Mouse (Mus musculus) heart, postnatal 0 days (tissue): ENCODE results near the gene Olfr134. TPM values are rescaled to one million over a fixed set of nuclear protein-coding genes. Genes with fewer than 3 reads are reported as not detected.
"Not testable (repeated sequence)": the region's sequence is repeated elsewhere in the genome, so short reads cannot be mapped to it uniquely, and the experiment has no call there.

Source experiments
- ATAC-seq: fragments of 200-750 bp; cut with Nextera tagmentation; 2 replicates; pipeline ENCODE4 v1.8.0; 2017; ENCODE audit warnings: low read depth, moderate number of reproducible peaks, moderate library complexity; ENCODE audit not compliant: insufficient read depth
- DNase-seq: peaks from one replicate; pipeline ENCODE4 v3.0.0-alpha.2; 2016; ENCODE audit warnings: low spot score
- H3K27ac ChIP-seq: fragments of 300-500 bp; sonication (generic); 2 replicates; pipeline ENCODE4 v1.5.1; 2014; ENCODE audit warnings: low read depth, mild to moderate bottlenecking
- H3K27me3 ChIP-seq: fragments of 300-500 bp; sonication (generic); 2 replicates; pipeline ENCODE4 v1.6.1; 2014; ENCODE audit warnings: low read length, mixed read lengths; ENCODE audit not compliant: control insufficient read depth, insufficient read depth
- H3K36me3 ChIP-seq: fragments of 300-500 bp; sonication (generic); replicated peaks from 2 replicates; pipeline ENCODE4 v1.6.1; 2014; ENCODE audit warnings: low read length, mixed read lengths; ENCODE audit not compliant: control insufficient read depth, insufficient read depth
- H3K4me1 ChIP-seq: fragments of 300-500 bp; sonication (generic); 2 replicates; pipeline ENCODE4 v1.6.1; 2014; ENCODE audit warnings: antibody characterized with exemption; ENCODE audit not compliant: control insufficient read depth, insufficient read depth
- H3K4me2 ChIP-seq: fragments of 300-500 bp; sonication (generic); 2 replicates; pipeline ENCODE4 v1.6.1; 2014; ENCODE audit warnings: low read depth, mild to moderate bottlenecking, low read length, moderate library complexity
- H3K4me3 ChIP-seq: fragments of 300-500 bp; sonication (generic); 2 replicates; pipeline ENCODE4 v1.5.1; 2014; ENCODE audit warnings: low read depth, low read length
- H3K9ac ChIP-seq: fragments of 300-500 bp; sonication (generic); replicated peaks from 2 replicates; pipeline ENCODE4 v1.6.1; 2014; ENCODE audit warnings: low read depth, low read length, mixed read lengths
- H3K9me3 ChIP-seq: fragments of 300-500 bp; sonication (generic); replicated peaks from 2 replicates; pipeline ENCODE4 v1.6.1; 2016; ENCODE audit warnings: low read length; ENCODE audit not compliant: control insufficient read depth
- CTCF ChIP-seq: IDR thresholded peaks from 2 replicates; pipeline ENCODE4 v1.5.1; 2016; ENCODE audit warnings: antibody characterized with exemption, control low read depth, low read depth
- EP300 ChIP-seq: IDR thresholded peaks from 2 replicates; pipeline ENCODE4 v1.6.1; 2016; ENCODE audit warnings: antibody characterized with exemption, low read depth
- WGBS: fragments of 180-500 bp; shearing (Covaris S2); extraction: QIAGEN DNeasy Blood & Tissue Kit; methylation state at CpG from one replicate; pipeline ENCODE4 v1.1.7; 2014; 5-methylcytosine and 5-hydroxymethylcytosine counted together
- polyA plus RNA-seq: library from polyadenylated mRNA; unstranded; fragments of >200 nt; fragmentation: Nextera tagmentation; extraction: Ambion mirVana; gene quantifications from 2 replicates; pipeline ENCODE4 v1.2.1, GENCODE M21; 2015
- total RNA-seq: library from RNA; depleted of rRNA; stranded (reverse); fragments of >200 nt; gene quantifications from 2 replicates; pipeline ENCODE4 v1.2.3, GENCODE M21; 2014; ENCODE audit warnings: low replicate concordance; rRNA removed

Gene Olfr134
- total RNA-seq, result not detected in 2 replicates
- not detected in 2 replicates for polyA plus RNA-seq

GRCm38 (mm10) chr17:38171088-38171487, at the start of gene Olfr134:
TSS of gene Olfr134 (plus strand) at chr17:38171388.
- Histone ChIP-seq H3K36me3 (no peaks in the 10 kb centered on the region), H3K4me3 (no peak within 1 kb of the TSS), H3K27ac (no peak within 1 kb of the TSS), H3K27me3 (no peaks in the 10 kb centered on the region), H3K9ac (no peak within 1 kb of the TSS), H3K4me2 (no peak within 1 kb of the TSS), H3K4me1 (no peaks in the 10 kb centered on the region), H3K9me3 (no peaks in the 10 kb centered on the region)
- ATAC-seq (no peak), DNase-seq (no peak)
- no peak for TF ChIP-seq EP300
- no peak for TF ChIP-seq CTCF
- 47% methylated on average over 3 of the region's 3 CpGs for WGBS

GRCm38 (mm10) chr17:38124199-38124598, 47.0 kb upstream of the Olfr134 start:
- H3K4me2 ChIP-seq, H3K4me3 ChIP-seq, H3K36me3 ChIP-seq, H3K27me3 ChIP-seq, H3K27ac ChIP-seq, H3K9ac ChIP-seq, DNase-seq, H3K4me1 ChIP-seq, ATAC-seq, H3K9me3 ChIP-seq: not testable (repeated sequence)
- WGBS, result 70% methylated on average over 1 of the region's 1 CpGs

DNA sequence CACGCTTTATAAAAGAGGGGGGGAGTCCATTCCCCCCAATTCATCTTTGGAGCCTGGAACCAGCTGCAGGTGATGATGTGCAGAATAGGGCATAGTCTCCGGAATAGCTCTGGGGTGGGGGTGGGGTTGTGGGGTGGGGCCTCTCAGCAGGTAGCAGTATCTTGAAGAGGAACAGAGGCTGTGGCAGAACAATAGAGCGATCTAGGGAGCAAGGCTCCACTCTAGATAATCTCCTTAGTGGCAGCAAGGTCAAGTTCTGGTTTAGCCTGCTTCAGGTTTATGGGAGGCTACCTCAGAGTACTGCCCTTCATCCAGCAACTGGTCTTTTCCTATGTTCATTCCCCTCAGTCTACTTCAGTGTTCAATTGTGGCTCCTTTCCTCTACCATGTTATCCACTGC, 45.8 kb upstream of the Olfr134 start:
- H3K27me3 ChIP-seq, H3K4me2 ChIP-seq, H3K9ac ChIP-seq, ATAC-seq, H3K27ac ChIP-seq, DNase-seq, H3K4me1 ChIP-seq, H3K36me3 ChIP-seq, H3K9me3 ChIP-seq, H3K4me3 ChIP-seq: not testable (repeated sequence)
- 69% methylated on average over 3 of the region's 3 CpGs for WGBS

DNA sequence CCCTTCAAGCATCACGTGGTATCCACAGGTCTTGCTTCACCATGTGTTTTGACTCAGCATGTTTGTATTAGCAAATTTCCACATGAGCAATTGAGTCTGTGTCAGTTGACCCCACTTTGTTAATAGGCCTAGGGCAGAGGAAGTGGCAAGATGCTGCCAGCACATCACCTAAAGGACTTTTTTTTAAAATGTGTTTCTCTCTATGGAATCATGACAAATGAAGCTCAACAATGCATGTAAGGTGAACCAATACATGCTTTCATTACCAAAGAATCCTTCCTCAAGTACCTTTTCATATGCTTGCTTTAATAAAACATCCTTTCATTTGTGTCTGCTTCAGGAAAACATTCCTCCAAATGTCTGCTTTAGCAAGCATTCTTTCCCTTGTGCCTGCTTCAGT, 36.8 kb upstream of the Olfr134 start, which contains the start of gene Olfr132:
Gene Olfr132 (minus strand): TSS at position 101 of the 400 bp plus-strand sequence.
- no peaks in the 10 kb centered on the region for H3K27me3 ChIP-seq
- 52% methylated on average over 1 of the region's 1 CpGs for WGBS
- ATAC-seq, result no peak
- no peak within 1 kb of the TSS for H3K9ac ChIP-seq
- no peaks in the 10 kb centered on the region for H3K36me3 ChIP-seq
- H3K4me2 ChIP-seq, result no peak within 1 kb of the TSS
- TF ChIP-seq CTCF (no peak), EP300 (no peak)
- H3K9me3 ChIP-seq, result 0 out of 2 replicates have a peak, but pooled peaks cover 4% of the 10 kb centered on the region
- no peak for DNase-seq
- H3K4me3 ChIP-seq, result no peak within 1 kb of the TSS
- H3K27ac ChIP-seq, result no peak within 1 kb of the TSS
- H3K4me1 ChIP-seq, result no peaks in the 10 kb centered on the region

- WGBS, result 70% methylated on average over 2 of the region's 2 CpGs
Measured at GRCm38 (mm10) chr17:38144981-38145380, 26.2 kb upstream of the Olfr134 start, which contains the start of gene Olfr133. TSS of gene Olfr133 (plus strand) at chr17:38145281.

GRCm38 (mm10) chr17:38204035-38204434, 32.8 kb downstream of the Olfr134 start, which contains the start of gene Olfr135:
TSS of gene Olfr135 (plus strand) at chr17:38204335.
- Histone ChIP-seq H3K27ac (no peak within 1 kb of the TSS), H3K4me2 (no peak within 1 kb of the TSS), H3K4me1 (no peaks in the 10 kb centered on the region), H3K36me3 (no peaks in the 10 kb centered on the region), H3K27me3 (no peaks in the 10 kb centered on the region), H3K9me3 (no peaks in the 10 kb centered on the region), H3K9ac (no peak within 1 kb of the TSS), H3K4me3 (no peak within 1 kb of the TSS)
- DNase-seq, result no peak
- no peak for ATAC-seq
- whole genome bisulfite sequencing, result 78% methylated on average over 1 of the region's 1 CpGs
- TF ChIP-seq EP300 (no peak), CTCF (no peak)

More at GRCm38 (mm10) chr17:38144981-38145380, 26.2 kb upstream of the Olfr134 start, which contains the start of gene Olfr133:
- H3K4me2 ChIP-seq, result no peak within 1 kb of the TSS
- DNase-seq (no peak), ATAC-seq (no peak)
- no peaks in the 10 kb centered on the region for H3K9me3 ChIP-seq
- no peaks in the 10 kb centered on the region for H3K27me3 ChIP-seq
- H3K36me3 ChIP-seq, result no peaks in the 10 kb centered on the region
- no peaks in the 10 kb centered on the region for H3K4me1 ChIP-seq
- H3K9ac ChIP-seq, result no peak within 1 kb of the TSS
- H3K4me3 ChIP-seq, result no peak within 1 kb of the TSS
- TF ChIP-seq CTCF (no peak), EP300 (no peak)
- no peak within 1 kb of the TSS for H3K27ac ChIP-seq

Other genes with a start within 250 kb of the Olfr134 start
- gene Olfr761, start 218.3 kb upstream of the Olfr134 start, total RNA-seq, result not detected in 2 replicates
- not detected in 2 replicates for gene Olfr761, start 218.3 kb upstream of the Olfr134 start, polyA plus RNA-seq
- gene Olfr129, start 111.3 kb upstream of the Olfr134 start, total RNA-seq, result not detected in 2 replicates
- gene Olfr129, start 111.3 kb upstream of the Olfr134 start, polyA plus RNA-seq, result not detected in 2 replicates
- not detected in 2 replicates for gene Olfr130, start 107.5 kb upstream of the Olfr134 start, total RNA-seq
- not detected in 2 replicates for gene Olfr130, start 107.5 kb upstream of the Olfr134 start, polyA plus RNA-seq
- not detected in 2 replicates for gene Olfr131, start 82.7 kb upstream of the Olfr134 start, total RNA-seq
- gene Olfr131, start 82.7 kb upstream of the Olfr134 start, polyA plus RNA-seq, result not detected in 2 replicates
- gene Olfr132, start 36.9 kb upstream of the Olfr134 start, total RNA-seq, result not detected in 2 replicates
- gene Olfr132, start 36.9 kb upstream of the Olfr134 start, polyA plus RNA-seq, result not detected in 2 replicates
- not detected in 2 replicates for gene Olfr133, start 26.1 kb upstream of the Olfr134 start, total RNA-seq
- gene Olfr133, start 26.1 kb upstream of the Olfr134 start, polyA plus RNA-seq, result not detected in 2 replicates
- gene Olfr135, start 32.9 kb downstream of the Olfr134 start, total RNA-seq, result not detected in 2 replicates
- not detected in 2 replicates for gene Olfr135, start 32.9 kb downstream of the Olfr134 start, polyA plus RNA-seq
- gene Olfr138, start 89.6 kb downstream of the Olfr134 start, total RNA-seq, result not detected in 2 replicates
- not detected in 2 replicates for gene Olfr138, start 89.6 kb downstream of the Olfr134 start, polyA plus RNA-seq
- not detected in 2 replicates for gene Olfr137, start 136.2 kb downstream of the Olfr134 start, total RNA-seq
- not detected in 2 replicates for gene Olfr137, start 136.2 kb downstream of the Olfr134 start, polyA plus RNA-seq
- gene Olfr136, start 158.4 kb downstream of the Olfr134 start, total RNA-seq, result not detected in 2 replicates
- not detected in 2 replicates for gene Olfr136, start 158.4 kb downstream of the Olfr134 start, polyA plus RNA-seq
- not detected in 2 replicates for gene Esp36, start 248.8 kb downstream of the Olfr134 start, total RNA-seq
- gene Esp36, start 248.8 kb downstream of the Olfr134 start, polyA plus RNA-seq, result not detected in 2 replicates